Comparison of ENCODE assay signal across 11 mouse cellular contexts in the genomic region with DNA sequence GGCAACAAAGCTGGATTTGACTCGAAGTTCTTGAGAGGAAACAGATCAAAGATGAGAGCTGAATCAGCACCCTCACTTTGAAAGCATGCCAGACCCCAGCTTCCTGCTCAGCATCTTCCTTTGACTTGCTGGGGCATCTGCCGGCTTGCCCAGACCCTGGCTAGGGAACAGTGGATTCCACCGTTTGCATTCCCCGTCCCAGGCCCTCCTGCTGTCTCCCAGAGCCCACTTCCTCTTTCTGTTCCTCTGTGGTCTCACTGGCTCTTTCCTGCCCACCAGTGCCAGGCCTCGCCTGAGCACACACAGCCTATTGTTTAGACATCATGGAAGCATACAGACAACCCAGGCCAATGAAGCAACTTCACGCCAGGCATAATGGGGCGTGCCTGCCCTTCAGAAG. TPM values are rescaled to one million over a fixed set of nuclear protein-coding genes. Genes with fewer than 3 reads are reported as not detected.
DNase-seq lines count a peak whose midpoint lies in the region; ATAC-seq and TF ChIP-seq lines count a peak whose summit lies in the region.
"Had no signal": no experiment of that assay in that cellular context is flagged by ENCODE, and none has a peak within 500 bp of the region (broad histone marks: within the 10 kb centered on the region; RNA-seq: fewer than 3 reads in every experiment).

No protein-coding gene starts in this region.

- 51% methylated on average over 7 of the region's 7 CpGs for WGBS in lung, embryonic 14.5 days
- 43% methylated on average over 7 of the region's 7 CpGs for WGBS in heart, embryonic 12.5 days

- ATAC-seq in lung, embryonic 14.5 days (ENCODE audit: insufficient read depth) = no peak
- no peak for ATAC-seq in G1E (ENCODE audit: extremely low read depth, insufficient number of reproducible peaks, low FRiP score, poor library complexity, severe bottlenecking)
- ATAC-seq in heart, embryonic 12.5 days (ENCODE audit: insufficient number of reproducible peaks, low FRiP score) = no peak
- ATAC-seq: forebrain, embryonic 14.5 days had no signal

- no peak overlapping the region for H3K9ac ChIP-seq in lung, embryonic 14.5 days
- H3K9ac ChIP-seq in heart, embryonic 12.5 days = no peak overlapping the region
- H3K9ac ChIP-seq: heart, embryonic 15.5 days; lung, embryonic 15.5 days had no signal

- H3K27ac ChIP-seq in lung, embryonic 14.5 days (ENCODE audit: low read depth) = no peak overlapping the region
- no peak overlapping the region for H3K27ac ChIP-seq in heart, embryonic 12.5 days (ENCODE audit: poor library complexity, severe bottlenecking)
- H3K27ac ChIP-seq: heart, embryonic 15.5 days; lung, embryonic 15.5 days had no signal

- no peaks in the 10 kb centered on the region for H3K36me3 ChIP-seq in lung, embryonic 14.5 days (ENCODE audit: insufficient read depth)
- no peaks in the 10 kb centered on the region for H3K36me3 ChIP-seq in G1E (replicated peaks)
- H3K36me3 ChIP-seq in heart, embryonic 12.5 days = peaks cover 4% of the 10 kb centered on the region; the same call in 1 of the 2 replicates
- H3K36me3 ChIP-seq: heart, embryonic 15.5 days; lung, embryonic 15.5 days had no signal

- no peak overlapping the region for H3K4me3 ChIP-seq in lung, embryonic 14.5 days (ENCODE audit: low read depth, low read length)
- H3K4me3 ChIP-seq in G1E (ENCODE audit: low read depth, low read length) = no peak overlapping the region
- H3K4me3 ChIP-seq in heart, embryonic 12.5 days = no peak overlapping the region
- H3K4me3 ChIP-seq: heart, embryonic 15.5 days; lung, embryonic 15.5 days had no signal

- peak; percentile 17 for DNase-seq in lung, embryonic 14.5 days
- DNase-seq in lung, adult 18-20 months = no peak
- peak; percentile 54 for DNase-seq in G1E (ENCODE audit: low spot score)
- DNase-seq in c-Kit-positive CD71-negative TER-119-negative erythroid progenitor cells, embryonic 14.5 days (ENCODE audit: low read depth) = peak; percentile 39
- DNase-seq in spleen, postnatal 36 days (ENCODE audit: low spot score in 2 of 2) = peak; percentile 18 to 46
- no peak for DNase-seq in ovary, postnatal 10 days (ENCODE audit: low spot score)
- DNase-seq: cerebellum, postnatal 36 days had no signal

- no peaks in the 10 kb centered on the region for H3K4me1 ChIP-seq in lung, embryonic 14.5 days (ENCODE audit: insufficient read depth)
- peaks cover 25% of the 10 kb centered on the region for H3K4me1 ChIP-seq in G1E (ENCODE audit: insufficient read depth, low read depth, low read length)
- peaks cover 13% of the 10 kb centered on the region for H3K4me1 ChIP-seq in heart, embryonic 12.5 days (replicated peaks)

- H3K9me3 ChIP-seq in lung, embryonic 14.5 days (ENCODE audit: low read depth, low read length) = no peaks in the 10 kb centered on the region
- no peaks in the 10 kb centered on the region for H3K9me3 ChIP-seq in G1E (replicated peaks)
- H3K9me3 ChIP-seq in heart, embryonic 12.5 days (replicated peaks) = no peaks in the 10 kb centered on the region
- H3K9me3 ChIP-seq: heart, embryonic 15.5 days; lung, embryonic 15.5 days had no signal

- no peak for TF ChIP-seq CTCF in lung, embryonic 14.5 days (IDR thresholded peaks at IDR 0.05; ENCODE audit: low read depth)
- TF ChIP-seq CTCF in G1E (IDR thresholded peaks at IDR 0.05; ENCODE audit: low read depth, low read length) = no peak

- no peaks in the 10 kb centered on the region for H3K27me3 ChIP-seq in lung, embryonic 14.5 days (ENCODE audit: insufficient read depth, low read length)
- peaks cover 19% of the 10 kb centered on the region for H3K27me3 ChIP-seq in G1E (ENCODE audit: insufficient read depth, low read length)
- no peaks in the 10 kb centered on the region for H3K27me3 ChIP-seq in heart, embryonic 12.5 days (replicated peaks)
- H3K27me3 ChIP-seq: heart, embryonic 15.5 days; lung, embryonic 15.5 days had no signal

- H3K4me2 ChIP-seq in lung, embryonic 14.5 days = no peak overlapping the region
- no peak overlapping the region for H3K4me2 ChIP-seq in heart, embryonic 12.5 days
- H3K4me2 ChIP-seq: heart, embryonic 15.5 days; lung, embryonic 15.5 days had no signal

RNA-seq across cellular contexts. Expression of a gene that starts 7.4 kb away (rescaled TPM):
- polyA plus RNA-seq in lung, embryonic 14.5 days (2014; fragmentation: Nextera tagmentation; extraction: Ambion mirVana) = 41.7 and 44.6 TPM in 2 replicates
- total RNA-seq in G1E (2014; fragmentation: Nextera tagmentation) (not detected in 2 replicates), G1E (2017) (0.38 TPM in 1 of 2 replicates, not detected in the other)
- not detected in 2 replicates for polyA plus RNA-seq in G1E (2012)
- polyA plus RNA-seq in heart, embryonic 12.5 days (2016; fragmentation: Nextera tagmentation; extraction: Ambion mirVana) = 39.6 and 39.7 TPM in 2 replicates

RNA-seq across cellular contexts. Expression of a gene that starts 24.3 kb away (rescaled TPM):
- polyA plus RNA-seq in lung, embryonic 14.5 days (2014; fragmentation: Nextera tagmentation; extraction: Ambion mirVana) = 0.24 TPM in 1 of 2 replicates, not detected in the other
- total RNA-seq in G1E (2014; fragmentation: Nextera tagmentation) = not detected in 2 replicates
- 0.33 and 0.41 TPM in 2 replicates for total RNA-seq in G1E (2017)
- 0.03 TPM in 1 of 2 replicates, not detected in the other for polyA plus RNA-seq in G1E (2012)
- 0.86 and 6.4 TPM in 2 replicates for polyA plus RNA-seq in heart, embryonic 12.5 days (2016; fragmentation: Nextera tagmentation; extraction: Ambion mirVana)
- polyA plus RNA-seq: forebrain, embryonic 14.5 days had no signal

RNA-seq across cellular contexts. Expression of a gene that starts 39.4 kb away (rescaled TPM):
- 4.1 and 4.6 TPM in 2 replicates for polyA plus RNA-seq in lung, embryonic 14.5 days (2014; fragmentation: Nextera tagmentation; extraction: Ambion mirVana)
- total RNA-seq in G1E (2014; fragmentation: Nextera tagmentation) = 6.3 and 12.3 TPM in 2 replicates
- total RNA-seq in G1E (2017) = 15.0 and 17.4 TPM in 2 replicates
- 18.7 and 20.5 TPM in 2 replicates for polyA plus RNA-seq in G1E (2012)
- polyA plus RNA-seq in heart, embryonic 12.5 days (2016; fragmentation: Nextera tagmentation; extraction: Ambion mirVana) = 5.6 and 5.7 TPM in 2 replicates

RNA-seq across cellular contexts. Expression of a gene that starts 46.4 kb away (rescaled TPM):
- 18.0 and 24.2 TPM in 2 replicates for polyA plus RNA-seq in lung, embryonic 14.5 days (2014; fragmentation: Nextera tagmentation; extraction: Ambion mirVana)
- total RNA-seq in G1E (2014; fragmentation: Nextera tagmentation) (1.7 TPM in 1 of 2 replicates, not detected in the other), G1E (2017) (0.58 and 1.8 TPM in 2 replicates)
- polyA plus RNA-seq in G1E (2012) = not detected in 2 replicates
- 12.7 and 13.1 TPM in 2 replicates for polyA plus RNA-seq in heart, embryonic 12.5 days (2016; fragmentation: Nextera tagmentation; extraction: Ambion mirVana)

Comparison
In these comparisons a context has a peak if more than half of its experiments do, and no peak if none do; other contexts are left out.
1. DNase-seq: peak in lung, embryonic 14.5 days (single experiment), G1E (single experiment), c-Kit-positive CD71-negative TER-119-negative erythroid progenitor cells, embryonic 14.5 days (single experiment) and spleen, postnatal 36 days (2 of 2); none in lung, adult 18-20 months (0 of 2) and ovary, postnatal 10 days (single experiment).
2. RNA of a gene that starts 7.4 kb away (polyA plus RNA-seq): 41.7 to 44.6 TPM in lung, embryonic 14.5 days and 39.6 to 39.7 TPM in heart, embryonic 12.5 days; not detected in G1E; every median in the first group is over 10 times any median in the second.